Mouse (Mus musculus): ENCODE data around the gene Rpl22. TPM values are rescaled to one million over a fixed set of nuclear protein-coding genes. Genes with fewer than 3 reads are reported as not detected.
A peak's percentile ranks its signal among the peaks of the same experiment; 100 is the strongest.

Rpl22 gene
- total RNA-seq, 4 experiments from 2014 or later: 153 to 206 (median 187) TPM

GRCm38 (mm10) chr4:152296874-152297861, 28.4 kb upstream of the Rpl22 start, which contains the start of gene Icmt:
TSS of gene Icmt (plus strand) at chr4:152297227.
- peak; percentile 93 to 98 for DNase-seq (ENCODE audit: low spot score in 2 of 2)

GRCm38 (mm10) chr4:152298836-152299235, 26.7 kb upstream of the Rpl22 start:
- DNase-seq (ENCODE audit: low spot score in 2 of 2): no peak

GRCm38 (mm10) chr4:152300375-152300774, 25.2 kb upstream of the Rpl22 start:
- DNase-seq (ENCODE audit: low spot score in 2 of 2): no peak

- no peak for DNase-seq (ENCODE audit: low spot score in 2 of 2)
These were observed 23.5 kb upstream of the Rpl22 start for GRCm38 (mm10) chr4:152302012-152302411.

- no peak for DNase-seq (ENCODE audit: low spot score in 2 of 2)
These were observed 22.4 kb upstream of the Rpl22 start for GRCm38 (mm10) chr4:152303172-152303571.

- no peak for DNase-seq (ENCODE audit: low spot score in 2 of 2)
These were observed 20.9 kb upstream of the Rpl22 start for GRCm38 (mm10) chr4:152304685-152305084.

GRCm38 (mm10) chr4:152305991-152306390, 19.6 kb upstream of the Rpl22 start:
- no peak for DNase-seq (ENCODE audit: low spot score in 2 of 2)

- DNase-seq (ENCODE audit: low spot score in 2 of 2): no peak
These were observed 18.0 kb upstream of the Rpl22 start for GRCm38 (mm10) chr4:152307542-152307941.

GRCm38 (mm10) chr4:152312186-152312585, 13.4 kb upstream of the Rpl22 start:
- no peak for DNase-seq (ENCODE audit: low spot score in 2 of 2)

- no peak for DNase-seq (ENCODE audit: low spot score in 2 of 2)
These were observed 12.3 kb upstream of the Rpl22 start for GRCm38 (mm10) chr4:152313211-152313632.

GRCm38 (mm10) chr4:152313934-152314333, 11.6 kb upstream of the Rpl22 start:
- no peak for DNase-seq (ENCODE audit: low spot score in 2 of 2)

- no peak for DNase-seq (ENCODE audit: low spot score in 2 of 2)
These were observed 9.9 kb upstream of the Rpl22 start for GRCm38 (mm10) chr4:152315498-152316213.

GRCm38 (mm10) chr4:152317631-152318033, 7.9 kb upstream of the Rpl22 start:
- no peak for DNase-seq (ENCODE audit: low spot score in 2 of 2)

GRCm38 (mm10) chr4:152318517-152319234, 6.9 kb upstream of the Rpl22 start, which contains the start of gene Rnf207:
TSS of gene Rnf207 (minus strand) at chr4:152318993.
- DNase-seq (ENCODE audit: low spot score in 2 of 2): no peak

- DNase-seq (ENCODE audit: low spot score in 2 of 2): no peak
These were observed 4.1 kb upstream of the Rpl22 start for GRCm38 (mm10) chr4:152321464-152321863.

- DNase-seq (ENCODE audit: low spot score in 2 of 2): no peak
These were observed 640 bp upstream of the Rpl22 start for GRCm38 (mm10) chr4:152324641-152325562.

GRCm38 (mm10) chr4:152326543-152326942, 1.0 kb downstream of the Rpl22 start:
- DNase-seq (ENCODE audit: low spot score in 2 of 2): no peak

- no peak for DNase-seq (ENCODE audit: low spot score in 2 of 2)
These were observed 3.1 kb downstream of the Rpl22 start for GRCm38 (mm10) chr4:152328691-152329090.

- no peak for DNase-seq (ENCODE audit: low spot score in 2 of 2)
These were observed 7.4 kb downstream of the Rpl22 start for GRCm38 (mm10) chr4:152332952-152333351.

- DNase-seq (ENCODE audit: low spot score in 2 of 2): no peak
These were observed 8.0 kb downstream of the Rpl22 start for GRCm38 (mm10) chr4:152333587-152333986.
